Mouse (Mus musculus): ENCODE data around the gene Mcoln2. TPM values are rescaled to one million over a fixed set of nuclear protein-coding genes. Genes with fewer than 3 reads are reported as not detected.

The Mcoln2 gene
- total and polyA plus RNA-seq, 3 experiments, result 31.0 to 34.9 (median 32.0) TPM

GRCm38 (mm10) chr3:146152348-146152747 lies 2.7 kb downstream of the Mcoln2 start (continued):
- peak; percentile 11 to 66; a peak in 2 of 4 replicates for TF ChIP-seq CTCF (conservative IDR thresholded peaks at IDR 0.05 in 1 of 2, IDR thresholded peaks at IDR 0.05 in 1 of 2; ENCODE audit: low read depth in 2 of 2, low read length in 2 of 2)
- TF ChIP-seq NELFE (IDR thresholded peaks at IDR 0.05; ENCODE audit: low read depth, low read length), result peak; percentile 4; the same call in 1 of the 2 replicates
- no peak; the same call in 1 of the 2 replicates for TF ChIP-seq SMC3 (IDR thresholded peaks at IDR 0.05; ENCODE audit: low read depth, low read length)
- no peak for TF ChIP-seq NRF1 (IDR thresholded peaks at IDR 0.05; ENCODE audit: low read depth, low read length)
- peak; percentile 88 for TF ChIP-seq IRF4 (IDR thresholded peaks at IDR 0.05; ENCODE audit: low read depth, low read length)
- peak; percentile 1; the same call in 1 of the 2 replicates for TF ChIP-seq MXI1 (IDR thresholded peaks at IDR 0.05; ENCODE audit: low read depth, low read length)
- TF ChIP-seq POLR2AphosphoS2 (IDR thresholded peaks at IDR 0.05; ENCODE audit: low read depth, low read length), result no peak
- peak; percentile 94 for TF ChIP-seq JUN (IDR thresholded peaks at IDR 0.05; ENCODE audit: insufficient read depth, low read depth, low read length)
- peak; percentile 50; the same call in 1 of the 2 replicates for TF ChIP-seq MAZ (IDR thresholded peaks at IDR 0.05; ENCODE audit: low read depth, low read length)
- no peak for TF ChIP-seq KAT2A (IDR thresholded peaks at IDR 0.05; ENCODE audit: insufficient replicate concordance, low read length)
- TF ChIP-seq ZC3H11A (IDR thresholded peaks at IDR 0.05; ENCODE audit: low read depth, low read length), result no peak
- peak; percentile 36 for TF ChIP-seq RAD21 (IDR thresholded peaks at IDR 0.05; ENCODE audit: low read depth, low read length)
- TF ChIP-seq BHLHE40 (IDR thresholded peaks at IDR 0.05; ENCODE audit: low read depth, low read length), result peak; percentile 81
- TF ChIP-seq MAX (IDR thresholded peaks at IDR 0.05; ENCODE audit: low read length), result no peak; the same call in 1 of the 2 replicates
- TF ChIP-seq USF1 (IDR thresholded peaks at IDR 0.05; ENCODE audit: low read depth, low read length), result no peak; the same call in 1 of the 2 replicates
- peak; percentile 72; the same call in 1 of the 2 replicates for TF ChIP-seq TBP (conservative IDR thresholded peaks at IDR 0.05; ENCODE audit: low read depth, low read length)
- 0 out of 2 replicates have a peak, but pooled peaks have one; percentile 44 for TF ChIP-seq E2F4 (IDR thresholded peaks at IDR 0.05; ENCODE audit: insufficient replicate concordance, low read depth, low read length)
- TF ChIP-seq SIN3A (IDR thresholded peaks at IDR 0.05; ENCODE audit: low read length), result peak; percentile 99
- TF ChIP-seq CHD2 (IDR thresholded peaks at IDR 0.05; ENCODE audit: low read length), result peak; percentile 76; the same call in 1 of the 2 replicates
- TF ChIP-seq ELF1 (IDR thresholded peaks at IDR 0.05; ENCODE audit: low read depth, low read length), result no peak
- peak; percentile 72 for TF ChIP-seq MAFK (IDR thresholded peaks at IDR 0.05; ENCODE audit: insufficient replicate concordance, low read length)

GRCm38 (mm10) chr3:146152913-146153312 lies 3.3 kb downstream of the Mcoln2 start:
- Histone ChIP-seq H3K27ac (ENCODE audit: insufficient read depth, low read depth) (peak overlapping the region; percentile 80), H3K9ac (ENCODE audit: insufficient read depth, low read depth) (no peak overlapping the region; the same call in 1 of the 2 replicates), H3K27me3 (replicated peaks) (no peaks in the 10 kb centered on the region), H3K79me2 (replicated peaks; ENCODE audit: control insufficient read depth, extremely low read depth, insufficient read depth, poor library complexity, severe bottlenecking) (peaks cover 30% of the 10 kb centered on the region), H3K4me2 (ENCODE audit: insufficient read depth, low read depth, poor library complexity, severe bottlenecking) (peak overlapping the region; percentile 57), H3K4me3 (replicated peaks in 1 of 3; ENCODE audit: low read depth in 2 of 3, low read length in 2 of 3, poor library complexity in 1 of 3) (peak overlapping the region in 2 of 3 experiments; percentile 2 to 19), H3K36me3 (replicated peaks in 1 of 2; ENCODE audit: control insufficient read depth in 1 of 2, insufficient read depth in 1 of 2, low read length in 1 of 2) (no peaks in the 10 kb centered on the region), H3K9me3 (replicated peaks; ENCODE audit: low read length) (no peaks in the 10 kb centered on the region), H3K4me1 (ENCODE audit: control insufficient read depth in 1 of 2, insufficient read depth in 2 of 2) (peaks cover 16 to 79% of the 10 kb centered on the region in 2 experiments)
- dilution Hi-C loops (cut with MboI; ENCODE audit: extremely low pct_ligation_motif_present, extremely low pct_unique_long_range_greater_than_20kb, low sequenced_read_pairs), result no loop called here
- in situ Hi-C loops (cut with MboI; ENCODE audit: low pct_ligation_motif_present, low pct_unique_long_range_greater_than_20kb, low sequenced_read_pairs), result no loop called here
- DNase-seq (ENCODE audit: extremely low read depth), result peak; percentile 74
- TF ChIP-seq NELFE (IDR thresholded peaks at IDR 0.05; ENCODE audit: low read depth, low read length) (no peak), IRF4 (IDR thresholded peaks at IDR 0.05; ENCODE audit: low read depth, low read length) (no peak), MYC (IDR thresholded peaks at IDR 0.05; ENCODE audit: low read depth, low read length) (peak; percentile 97), TBP (conservative IDR thresholded peaks at IDR 0.05; ENCODE audit: low read depth, low read length) (peak; percentile 89), GABPA (IDR thresholded peaks at IDR 0.05; ENCODE audit: insufficient replicate concordance, low read depth, low read length) (no peak), RAD21 (IDR thresholded peaks at IDR 0.05; ENCODE audit: low read depth, low read length) (no peak), USF2 (conservative IDR thresholded peaks at IDR 0.05; ENCODE audit: low read depth, low read length) (no peak), UBTF (IDR thresholded peaks at IDR 0.05; ENCODE audit: low read depth, low read length) (no peak), CHD2 (IDR thresholded peaks at IDR 0.05; ENCODE audit: low read length) (no peak), ELF1 (IDR thresholded peaks at IDR 0.05; ENCODE audit: low read depth, low read length) (no peak), CTCF (conservative IDR thresholded peaks at IDR 0.05 in 1 of 2, IDR thresholded peaks at IDR 0.05 in 1 of 2; ENCODE audit: low read depth in 2 of 2, low read length in 2 of 2) (no peak), ZC3H11A (IDR thresholded peaks at IDR 0.05; ENCODE audit: low read depth, low read length) (no peak), ZMIZ1 (IDR thresholded peaks at IDR 0.05; ENCODE audit: low read depth, low read length) (no peak), MEF2A (IDR thresholded peaks at IDR 0.05; ENCODE audit: borderline replicate concordance, low read depth, low read length) (no peak; the same call in 1 of the 2 replicates), TCF12 (IDR thresholded peaks at IDR 0.05; ENCODE audit: low read depth, low read length) (no peak), MAZ (IDR thresholded peaks at IDR 0.05; ENCODE audit: low read depth, low read length) (no peak), KAT2A (IDR thresholded peaks at IDR 0.05; ENCODE audit: insufficient replicate concordance, low read length) (no peak), JUND (conservative IDR thresholded peaks at IDR 0.05; ENCODE audit: low read depth, low read length) (no peak), ZKSCAN1 (IDR thresholded peaks at IDR 0.05; ENCODE audit: borderline replicate concordance, low read depth, low read length) (no peak), MAFK (IDR thresholded peaks at IDR 0.05; ENCODE audit: insufficient replicate concordance, low read length) (no peak), SMC3 (IDR thresholded peaks at IDR 0.05; ENCODE audit: low read depth, low read length) (no peak), POLR2AphosphoS2 (IDR thresholded peaks at IDR 0.05; ENCODE audit: low read depth, low read length) (no peak), E2F4 (IDR thresholded peaks at IDR 0.05; ENCODE audit: insufficient replicate concordance, low read depth, low read length) (no peak), SIN3A (IDR thresholded peaks at IDR 0.05; ENCODE audit: low read length) (no peak), NRF1 (IDR thresholded peaks at IDR 0.05; ENCODE audit: low read depth, low read length) (no peak), MAX (IDR thresholded peaks at IDR 0.05; ENCODE audit: low read length) (peak; percentile 98), POLR2A (IDR thresholded peaks at IDR 0.05; ENCODE audit: low read depth, low read length) (no peak), ZNF384 (IDR thresholded peaks at IDR 0.05; ENCODE audit: low read depth, low read length) (no peak), BHLHE40 (IDR thresholded peaks at IDR 0.05; ENCODE audit: low read depth, low read length) (peak; percentile 86), USF1 (IDR thresholded peaks at IDR 0.05; ENCODE audit: low read depth, low read length) (no peak)
